Mouse (Mus musculus) stomach, embryonic 15.5 days (tissue): Measurements from ENCODE around the gene 9230102O04Rik. TPM values are rescaled to one million over a fixed set of nuclear protein-coding genes. Genes with fewer than 3 reads are reported as not detected.

ENCODE experiments used
- ATAC-seq: fragments of 200-750 bp; cut with Nextera tagmentation; 2 replicates; pipeline ENCODE4 v1.8.0; 2017; ENCODE audit warnings: low read depth, moderate number of reproducible peaks, moderate TSS enrichment; ENCODE audit not compliant: insufficient read depth, low FRiP score
- H3K27ac ChIP-seq: fragments of 300-500 bp; sonication (generic); 2 replicates; pipeline ENCODE4 v1.5.1; 2015; ENCODE audit warnings: mild to moderate bottlenecking, inconsistent platforms
- H3K27me3 ChIP-seq: fragments of 300-500 bp; sonication (generic); replicated peaks from 2 replicates; pipeline ENCODE4 v1.6.1; 2015; ENCODE audit warnings: inconsistent platforms
- H3K36me3 ChIP-seq: fragments of 300-500 bp; sonication (generic); 2 replicates; pipeline ENCODE4 v1.6.1; 2015; ENCODE audit warnings: inconsistent platforms
- H3K4me1 ChIP-seq: fragments of 300-500 bp; sonication (generic); 2 replicates; pipeline ENCODE4 v1.6.1; 2015; ENCODE audit warnings: inconsistent platforms
- H3K4me2 ChIP-seq: fragments of 300-500 bp; sonication (generic); 2 replicates; pipeline ENCODE4 v1.6.1; 2015; ENCODE audit warnings: mild to moderate bottlenecking, inconsistent platforms
- H3K4me3 ChIP-seq: fragments of 300-500 bp; sonication (generic); replicated peaks from 2 replicates; pipeline ENCODE4 v1.5.1; 2015; ENCODE audit warnings: inconsistent platforms
- H3K9ac ChIP-seq: fragments of 300-500 bp; sonication (generic); 2 replicates; pipeline ENCODE4 v1.6.1; 2015; ENCODE audit warnings: inconsistent platforms
- H3K9me3 ChIP-seq: fragments of 300-500 bp; sonication (generic); 2 replicates; pipeline ENCODE4 v1.6.1; 2016; ENCODE audit warnings: inconsistent platforms
- WGBS: fragments of 180-500 bp; shearing (Covaris S2); methylation state at CpG from one replicate; pipeline ENCODE4 v1.1.7; 2015; 5-methylcytosine and 5-hydroxymethylcytosine counted together
- polyA plus RNA-seq: library from polyadenylated mRNA; unstranded; fragments of >200 nt; fragmentation: Nextera tagmentation; extraction: Ambion mirVana; gene quantifications from 2 replicates; pipeline ENCODE4 v1.2.1, GENCODE M21; 2015

The 9230102O04Rik gene
- polyA plus RNA-seq, 1 experiment from 2014 or later, result not detected

DNA sequence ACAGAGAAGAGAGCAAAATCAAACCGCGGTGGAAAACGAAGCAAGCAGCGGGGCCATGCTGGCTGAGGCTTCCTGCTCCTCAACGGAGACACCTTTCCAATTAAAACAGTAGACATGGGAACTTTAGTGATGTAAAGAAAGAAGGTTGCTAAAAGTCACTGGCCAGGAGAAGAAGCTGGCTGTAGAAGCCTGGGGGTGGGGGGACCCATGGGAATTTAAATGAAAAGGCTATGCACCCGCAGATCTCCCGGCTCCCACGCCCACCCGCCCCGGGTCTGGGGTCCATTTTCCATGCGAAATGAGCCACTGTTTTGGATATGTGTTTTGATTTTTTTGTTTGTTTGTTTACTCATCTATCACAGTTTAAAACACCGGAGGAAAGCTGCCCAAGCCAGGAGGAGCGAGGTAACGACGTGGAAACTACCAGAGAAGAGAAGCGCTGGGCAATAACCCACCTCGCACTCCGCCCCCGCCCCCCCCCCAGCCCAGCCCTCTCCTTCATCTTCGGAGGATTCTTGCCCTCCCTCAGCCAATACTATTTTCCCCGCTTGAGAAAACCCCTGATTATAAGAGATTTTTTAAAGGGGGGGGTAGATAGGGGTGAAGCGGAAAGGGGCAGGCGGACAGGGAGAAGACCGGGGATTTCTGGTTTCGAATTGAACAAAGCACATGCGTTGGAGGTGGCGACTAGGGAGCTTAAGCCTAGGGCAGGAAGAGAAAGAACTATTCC, 5.4 kb downstream of the 9230102O04Rik start:
- Histone ChIP-seq H3K9me3 (no peaks in the 10 kb centered on the region), H3K4me2 (peak overlapping the region; percentile 47; the same call in 1 of the 2 replicates), H3K4me3 (0 out of 2 replicates have a peak overlapping the region, but pooled peaks have one; percentile 11), H3K4me1 (peaks cover 19% of the 10 kb centered on the region; the same call in 1 of the 2 replicates), H3K9ac (no peak overlapping the region), H3K36me3 (no peaks in the 10 kb centered on the region), H3K27me3 (peaks cover 84% of the 10 kb centered on the region), H3K27ac (no peak overlapping the region)
- WGBS, result 1% methylated on average over 27 of the region's 27 CpGs
- ATAC-seq, result no peak

DNA sequence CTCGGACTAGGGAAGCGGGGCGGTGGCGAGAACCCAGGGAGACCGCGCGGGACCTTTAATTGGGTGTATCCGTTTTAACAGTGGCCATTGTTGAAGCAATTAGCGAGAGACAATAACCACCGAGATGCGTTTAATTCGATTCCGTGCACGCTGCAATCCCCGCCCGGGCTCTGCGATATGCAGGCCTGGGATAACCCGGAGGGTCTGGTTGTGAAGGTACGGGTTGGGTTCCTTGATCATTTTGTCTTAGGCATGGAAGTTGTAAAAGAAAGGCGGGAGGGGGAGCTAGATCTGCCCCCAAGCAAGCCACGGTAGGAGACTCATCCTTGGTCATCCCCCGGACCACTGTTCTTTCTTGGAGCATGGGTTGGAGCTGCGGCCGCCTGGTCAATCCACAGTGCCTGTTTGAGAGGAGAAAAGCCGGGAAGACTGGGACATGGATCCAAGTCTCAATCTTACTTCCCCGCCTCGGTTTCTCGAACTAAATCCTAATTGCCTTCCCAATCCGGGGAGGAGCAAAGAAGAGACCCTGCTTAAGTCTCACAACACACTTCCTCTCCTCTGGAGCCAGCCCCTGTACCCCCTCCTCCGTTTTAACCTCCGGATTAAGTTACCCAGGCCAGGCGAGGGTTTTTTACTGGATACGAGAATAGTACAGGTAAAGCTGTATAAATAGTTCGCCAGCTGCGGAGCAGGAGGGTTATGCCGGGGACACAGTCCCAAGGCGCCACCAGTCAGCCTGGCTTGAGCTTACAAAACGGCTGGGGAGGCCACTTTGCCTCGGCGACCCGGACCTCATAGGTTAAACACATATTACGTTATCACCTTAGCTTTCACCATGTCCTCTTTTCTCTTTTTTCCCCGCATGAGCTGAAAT, 6.2 kb downstream of the 9230102O04Rik start:
- ATAC-seq, result no peak
- Histone ChIP-seq H3K27ac (no peak overlapping the region), H3K4me1 (peaks cover 20% of the 10 kb centered on the region), H3K4me2 (peak overlapping the region; percentile 47), H3K9me3 (no peaks in the 10 kb centered on the region), H3K9ac (no peak overlapping the region), H3K4me3 (peak overlapping the region; percentile 20), H3K27me3 (peaks cover 78% of the 10 kb centered on the region), H3K36me3 (no peaks in the 10 kb centered on the region)
- WGBS, result 1% methylated on average over 43 of the region's 43 CpGs

- peaks cover 71% of the 10 kb centered on the region for H3K27me3 ChIP-seq
- no peaks in the 10 kb centered on the region for H3K9me3 ChIP-seq
- H3K4me2 ChIP-seq, result peak overlapping the region; percentile 47
- no peaks in the 10 kb centered on the region for H3K36me3 ChIP-seq
- H3K4me3 ChIP-seq, result peak overlapping the region; percentile 20
- H3K4me1 ChIP-seq, result peaks cover 24% of the 10 kb centered on the region
- H3K9ac ChIP-seq, result no peak overlapping the region
- no peak overlapping the region for H3K27ac ChIP-seq
- under 1% methylated on average over 39 of the region's 39 CpGs for WGBS
- no peak for ATAC-seq
These were observed 6.9 kb downstream of the 9230102O04Rik start for GRCm38 (mm10) chr2:9882371-9882925.

GRCm38 (mm10) chr2:9881611-9882023, 7.7 kb downstream of the 9230102O04Rik start:
- Histone ChIP-seq H3K27ac (no peak overlapping the region), H3K4me1 (peaks cover 24% of the 10 kb centered on the region), H3K9me3 (no peaks in the 10 kb centered on the region), H3K4me2 (peak overlapping the region; percentile 49), H3K36me3 (no peaks in the 10 kb centered on the region), H3K27me3 (peaks cover 66% of the 10 kb centered on the region), H3K4me3 (peak overlapping the region; percentile 30; the same call in 1 of the 2 replicates), H3K9ac (no peak overlapping the region)
- WGBS, result 5% methylated on average over 13 of the region's 13 CpGs
- no peak for ATAC-seq

DNA sequence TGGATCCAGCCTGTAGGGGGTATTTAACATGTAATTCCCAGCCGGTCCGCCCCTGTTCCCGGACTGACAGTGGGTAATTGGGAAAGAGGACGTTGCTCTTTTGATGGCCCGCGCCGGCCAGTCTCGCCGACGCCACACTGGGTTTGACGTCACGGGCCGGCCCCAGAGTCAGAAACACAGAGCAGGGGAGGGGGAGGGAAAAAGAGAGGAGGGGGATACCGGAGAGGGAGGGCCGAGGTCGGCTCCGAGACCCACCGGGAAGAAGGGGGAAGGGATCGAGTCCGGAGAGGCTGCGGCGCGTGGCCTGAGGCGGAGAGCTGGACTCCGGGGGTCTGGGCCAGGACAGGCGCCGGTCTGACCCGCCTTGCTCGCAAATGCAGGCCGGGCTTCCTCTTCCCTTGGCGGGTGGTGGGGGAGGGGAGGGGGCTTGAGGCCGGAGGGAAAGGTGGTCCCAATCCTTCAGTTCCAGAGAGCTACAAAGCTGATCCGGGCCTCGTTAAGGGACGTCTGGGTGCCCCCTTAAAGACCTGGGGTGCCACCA, 8.2 kb downstream of the 9230102O04Rik start, which contains the start of gene 4930412O13Rik:
Gene 4930412O13Rik (plus strand): TSS at position 202 of the 541 bp plus-strand sequence.
- Histone ChIP-seq H3K36me3 (no peaks in the 10 kb centered on the region), H3K9me3 (no peaks in the 10 kb centered on the region), H3K4me2 (peak within 1 kb of the TSS; percentile 92), H3K9ac (no peak within 1 kb of the TSS), H3K27me3 (peaks cover 64% of the 10 kb centered on the region), H3K4me1 (peaks cover 24% of the 10 kb centered on the region), H3K4me3 (peak within 1 kb of the TSS; percentile 30), H3K27ac (no peak within 1 kb of the TSS)
- WGBS, result 3% methylated on average over 32 of the region's 35 CpGs
- ATAC-seq, result no peak

GRCm38 (mm10) chr2:9880271-9880670, 9.1 kb downstream of the 9230102O04Rik start:
- Histone ChIP-seq H3K27ac (no peak overlapping the region), H3K4me2 (0 out of 2 replicates have a peak overlapping the region, but pooled peaks have one; percentile 92), H3K4me3 (peak overlapping the region; percentile 9; the same call in 1 of the 2 replicates), H3K9ac (no peak overlapping the region), H3K36me3 (no peaks in the 10 kb centered on the region), H3K27me3 (peaks cover 63% of the 10 kb centered on the region), H3K9me3 (no peaks in the 10 kb centered on the region), H3K4me1 (peaks cover 24% of the 10 kb centered on the region)
- WGBS, result 6% methylated on average over 11 of the region's 11 CpGs
- no peak for ATAC-seq

GRCm38 (mm10) chr2:9879493-9879892, 9.8 kb downstream of the 9230102O04Rik start:
- H3K4me1 ChIP-seq, result peaks cover 26% of the 10 kb centered on the region

GRCm38 (mm10) chr2:9879092-9879491, 10.2 kb downstream of the 9230102O04Rik start:
- H3K9ac ChIP-seq, result peak overlapping the region; percentile 19; the same call in 1 of the 2 replicates
- peaks cover 27% of the 10 kb centered on the region for H3K4me1 ChIP-seq
- WGBS, result under 1% methylated on average over 22 of the region's 22 CpGs
- H3K27ac ChIP-seq, result no peak overlapping the region
- ATAC-seq, result no peak
- peaks cover 63% of the 10 kb centered on the region for H3K27me3 ChIP-seq
- H3K4me3 ChIP-seq, result peak overlapping the region; percentile 48
- H3K9me3 ChIP-seq, result no peaks in the 10 kb centered on the region
- H3K4me2 ChIP-seq, result peak overlapping the region; percentile 92
- no peaks in the 10 kb centered on the region for H3K36me3 ChIP-seq

More at GRCm38 (mm10) chr2:9879493-9879892, 9.8 kb downstream of the 9230102O04Rik start:
- Histone ChIP-seq H3K4me2 (peak overlapping the region; percentile 92), H3K9me3 (no peaks in the 10 kb centered on the region), H3K4me3 (peak overlapping the region; percentile 48), H3K27ac (no peak overlapping the region), H3K36me3 (no peaks in the 10 kb centered on the region), H3K9ac (peak overlapping the region; percentile 19; the same call in 1 of the 2 replicates), H3K27me3 (peaks cover 63% of the 10 kb centered on the region)
- under 1% methylated on average over 21 of the region's 21 CpGs for WGBS
- ATAC-seq, result peak; percentile 95

GRCm38 (mm10) chr2:9878564-9879081, 10.7 kb downstream of the 9230102O04Rik start:
- under 1% methylated on average over 24 of the region's 33 CpGs for WGBS
- H3K4me1 ChIP-seq, result peaks cover 27% of the 10 kb centered on the region
- H3K27me3 ChIP-seq, result peaks cover 63% of the 10 kb centered on the region
- peak overlapping the region; percentile 48 for H3K4me3 ChIP-seq
- no peak overlapping the region for H3K9ac ChIP-seq
- no peak overlapping the region for H3K27ac ChIP-seq
- no peaks in the 10 kb centered on the region for H3K9me3 ChIP-seq
- H3K4me2 ChIP-seq, result peak overlapping the region; percentile 92
- ATAC-seq, result no peak
- no peaks in the 10 kb centered on the region for H3K36me3 ChIP-seq

DNA sequence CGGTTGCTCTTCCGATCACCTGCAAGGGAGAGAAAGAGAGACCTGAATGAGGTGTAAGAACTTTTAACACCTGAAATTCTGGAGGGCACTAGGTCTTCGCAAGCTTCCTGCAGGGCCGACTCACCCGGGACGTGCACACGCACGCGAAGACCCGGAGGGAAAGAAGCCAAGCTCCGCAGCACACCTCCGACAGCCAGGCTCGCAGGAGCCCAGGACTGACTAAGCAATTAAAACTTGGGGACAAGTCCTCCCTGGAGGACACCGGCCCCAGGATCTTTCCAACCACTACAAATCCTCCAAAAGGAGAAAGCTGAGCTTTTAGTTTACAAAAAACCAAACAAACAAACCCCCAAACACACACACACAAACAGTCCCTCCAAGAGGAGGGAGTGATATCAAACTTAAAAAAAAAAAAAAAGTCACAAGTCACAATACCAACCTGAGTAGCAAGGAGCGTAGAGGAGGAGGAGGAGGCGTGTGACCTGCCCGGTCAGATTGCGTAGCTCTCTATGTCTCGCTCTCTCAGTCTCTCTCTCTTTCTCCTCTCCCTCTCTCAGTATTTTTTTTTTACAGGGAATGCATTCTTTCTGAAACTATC, 11.3 kb downstream of the 9230102O04Rik start:
- Histone ChIP-seq H3K4me1 (peaks cover 27% of the 10 kb centered on the region), H3K27ac (no peak overlapping the region), H3K9me3 (no peaks in the 10 kb centered on the region), H3K27me3 (peaks cover 64% of the 10 kb centered on the region), H3K4me3 (peak overlapping the region; percentile 48), H3K4me2 (peak overlapping the region; percentile 92), H3K36me3 (no peaks in the 10 kb centered on the region), H3K9ac (no peak overlapping the region)
- ATAC-seq, result no peak
- WGBS, result 1% methylated on average over 19 of the region's 19 CpGs

- no peaks in the 10 kb centered on the region for H3K36me3 ChIP-seq
- H3K27me3 ChIP-seq, result peaks cover 65% of the 10 kb centered on the region
- H3K4me3 ChIP-seq, result peak overlapping the region; percentile 48
- H3K4me1 ChIP-seq, result peaks cover 21% of the 10 kb centered on the region
- H3K4me2 ChIP-seq, result peak overlapping the region; percentile 92
- whole genome bisulfite sequencing, result under 1% methylated on average over 35 of the region's 35 CpGs
- no peak overlapping the region for H3K9ac ChIP-seq
- H3K9me3 ChIP-seq, result no peaks in the 10 kb centered on the region
- no peak overlapping the region for H3K27ac ChIP-seq
- no peak for ATAC-seq
These were observed 12.0 kb downstream of the 9230102O04Rik start for GRCm38 (mm10) chr2:9877326-9877690.
